Mouse (Mus musculus) lung, adult 2 months (tissue): Measurements from ENCODE around the gene Ilf2. TPM values are rescaled to one million over a fixed set of nuclear protein-coding genes. Genes with fewer than 3 reads are reported as not detected.

Experiments
- DNase-seq: peaks from one replicate; pipeline ENCODE4 v3.0.0; 2022
- H3K4me1 ChIP-seq: fragments of 200-500 bp; 2 replicates; pipeline ENCODE4 v1.6.1; 2011; ENCODE audit warnings: low read length; ENCODE audit not compliant: control insufficient read depth, insufficient read depth
- H3K4me3 ChIP-seq: fragments of 200-500 bp; replicated peaks from 2 replicates; pipeline ENCODE3; 2011; ENCODE audit warnings: low read depth, mild to moderate bottlenecking, control low read depth, low read length; ENCODE audit errors: extremely low read depth
- CTCF ChIP-seq: fragments of 200-500 bp; IDR thresholded peaks from 2 replicates; pipeline ENCODE4 v1.5.1; 2011; ENCODE audit warnings: mild to moderate bottlenecking, low read length, control low read depth; ENCODE audit not compliant: insufficient read depth
- POLR2A ChIP-seq: fragments of 200-500 bp; IDR thresholded peaks from 2 replicates; pipeline ENCODE4 v1.6.1; 2011; ENCODE audit warnings: low read depth, mild to moderate bottlenecking, control low read depth, low read length, borderline replicate concordance; ENCODE audit errors: extremely low read depth
- WGBS: fragments of 180-500 bp; shearing (Covaris S2); methylation state at CpG from one replicate; pipeline ENCODE4 v1.1.7; 2018; 5-methylcytosine and 5-hydroxymethylcytosine counted together
- polyA plus RNA-seq: library from polyadenylated mRNA; depleted of rRNA; stranded (reverse); fragments of >200 nt; gene quantifications from 2 replicates; pipeline ENCODE4 v1.2.3, GENCODE M21; 2012

Ilf2 gene
- polyA plus RNA-seq, 1 experiment = 22.3 TPM

DNA sequence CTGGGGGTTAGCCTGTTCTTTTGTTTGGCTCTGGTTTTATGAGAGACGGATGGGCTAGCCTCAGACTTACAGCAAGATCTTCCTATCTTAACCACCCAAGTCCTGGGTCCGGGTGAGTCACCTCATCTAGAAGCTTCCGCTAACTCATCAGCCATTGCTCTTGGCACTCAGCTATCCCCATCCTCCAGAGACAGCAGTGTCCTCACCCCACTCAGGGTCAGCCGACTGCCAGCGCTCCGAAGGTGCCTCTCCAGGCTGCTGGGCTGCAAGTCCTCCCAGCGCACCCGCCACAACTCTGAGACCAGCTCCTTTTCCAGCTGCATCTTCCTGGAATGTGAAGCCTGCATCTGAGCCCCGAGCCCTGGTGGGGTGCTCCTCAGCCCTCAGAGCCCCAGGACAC, 16.2 kb upstream of the Ilf2 start:
- Histone ChIP-seq H3K4me3 (no peak overlapping the region), H3K4me1 (no peaks in the 10 kb centered on the region; the same call in 1 of the 2 replicates)
- 81% methylated on average over 9 of the region's 9 CpGs for WGBS
- TF ChIP-seq CTCF = no peak
- TF ChIP-seq POLR2A = no peak
- DNase-seq = no peak

DNA sequence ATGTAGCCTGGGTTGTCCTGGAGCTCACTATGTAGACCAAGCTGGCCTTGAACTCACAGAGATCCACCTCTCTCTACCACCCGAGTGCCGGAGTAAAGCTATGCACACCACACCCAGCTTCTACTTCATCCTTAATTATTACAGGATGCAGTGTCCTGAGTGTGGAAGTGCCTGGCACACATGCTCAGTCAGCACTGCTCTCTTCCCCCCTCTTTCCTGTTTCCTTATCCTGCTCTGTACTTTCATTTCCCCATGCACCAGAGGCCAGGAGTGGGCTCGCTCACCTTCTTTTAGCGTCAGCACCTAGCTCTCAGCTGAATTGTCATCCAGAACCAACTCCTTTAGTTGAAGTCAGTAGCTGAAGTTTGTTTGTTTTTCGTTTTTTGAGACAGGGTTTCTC, 15.6 kb upstream of the Ilf2 start:
- TF ChIP-seq POLR2A = no peak
- no peak for TF ChIP-seq CTCF
- 48% methylated on average over 5 of the region's 5 CpGs for WGBS
- no peaks in the 10 kb centered on the region; the same call in 1 of the 2 replicates for H3K4me1 ChIP-seq
- no peak for DNase-seq
- no peak overlapping the region for H3K4me3 ChIP-seq

DNA sequence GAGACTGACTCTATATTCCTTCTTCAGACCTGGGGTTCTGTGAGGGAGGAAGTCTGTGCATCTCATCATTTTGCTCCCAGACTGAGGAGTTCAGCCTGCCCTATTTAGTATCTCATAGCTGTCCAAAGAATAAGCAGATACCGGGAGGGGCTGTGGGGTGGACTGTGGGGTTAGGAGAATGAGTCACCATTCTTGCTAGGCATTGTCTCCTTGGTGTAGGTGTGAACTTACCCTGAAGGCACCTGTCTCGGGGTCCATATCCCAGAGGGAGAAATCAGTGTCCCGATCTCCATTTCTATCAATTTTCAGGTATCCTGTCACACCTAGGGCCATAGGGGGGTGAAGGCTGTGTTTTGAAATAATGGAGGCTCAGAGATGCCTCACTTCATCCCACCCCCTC, 14.0 kb upstream of the Ilf2 start:
- Histone ChIP-seq H3K4me3 (no peak overlapping the region), H3K4me1 (no peaks in the 10 kb centered on the region; the same call in 1 of the 2 replicates)
- TF ChIP-seq CTCF = no peak
- no peak for TF ChIP-seq POLR2A
- WGBS = 70% methylated on average over 3 of the region's 3 CpGs
- DNase-seq = no peak

DNA sequence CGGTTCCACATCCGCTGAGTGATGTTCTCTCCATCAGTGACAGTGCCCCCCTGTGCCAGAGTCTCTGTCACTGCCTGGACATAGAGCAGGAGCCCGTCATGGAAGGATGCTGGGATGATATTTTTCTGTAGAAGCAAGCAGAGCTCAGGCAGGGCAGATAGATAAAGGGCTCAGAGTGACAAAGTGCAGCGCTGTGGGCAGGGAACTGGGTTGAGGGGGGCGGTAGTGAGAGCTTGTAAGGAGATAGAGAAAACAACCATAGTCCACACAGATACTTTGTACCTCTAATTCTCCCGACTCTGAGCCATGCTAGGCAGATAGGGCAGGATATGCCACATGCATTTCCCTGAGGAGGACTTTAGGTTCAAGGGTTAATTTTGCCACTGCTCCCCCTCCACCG, 13.3 kb upstream of the Ilf2 start:
- no peak for DNase-seq
- TF ChIP-seq CTCF (no peak), POLR2A (no peak)
- no peaks in the 10 kb centered on the region; the same call in 1 of the 2 replicates for H3K4me1 ChIP-seq
- 42% methylated on average over 7 of the region's 7 CpGs for WGBS
- H3K4me3 ChIP-seq = peak overlapping the region; percentile 13

DNA sequence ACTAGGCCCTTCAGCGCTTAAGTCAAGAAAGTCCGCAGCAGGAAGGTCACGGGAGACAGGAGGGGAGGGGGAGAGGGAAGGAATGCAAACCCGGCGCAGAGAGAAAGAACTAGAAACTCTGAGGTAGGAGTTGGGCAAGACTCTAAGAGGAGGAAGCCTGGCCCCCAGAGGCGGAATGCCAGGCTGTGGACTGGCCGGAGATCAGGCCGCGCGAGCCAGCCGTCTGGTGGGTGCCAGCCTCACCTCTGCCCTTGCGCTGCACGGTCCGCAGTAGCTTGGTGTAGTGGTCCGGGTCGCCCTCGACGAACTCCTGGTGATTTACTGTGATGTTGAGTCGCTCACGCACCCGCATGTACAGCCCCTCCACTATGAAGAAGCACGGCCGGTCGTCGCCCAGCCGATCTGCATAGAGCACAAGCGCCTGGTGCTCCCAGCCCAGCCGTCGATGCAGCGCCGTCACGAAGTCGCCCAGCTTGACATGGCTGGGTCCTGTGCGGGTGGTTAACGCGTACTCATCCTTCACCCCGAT, 11.3 kb upstream of the Ilf2 start:
- TF ChIP-seq POLR2A (peak; percentile 68; the same call in 1 of the 2 replicates), CTCF (no peak)
- no peaks in the 10 kb centered on the region; the same call in 1 of the 2 replicates for H3K4me1 ChIP-seq
- peak; percentile 75 for DNase-seq
- peak overlapping the region; percentile 96 for H3K4me3 ChIP-seq
- WGBS = 10% methylated on average over 37 of the region's 37 CpGs

DNA sequence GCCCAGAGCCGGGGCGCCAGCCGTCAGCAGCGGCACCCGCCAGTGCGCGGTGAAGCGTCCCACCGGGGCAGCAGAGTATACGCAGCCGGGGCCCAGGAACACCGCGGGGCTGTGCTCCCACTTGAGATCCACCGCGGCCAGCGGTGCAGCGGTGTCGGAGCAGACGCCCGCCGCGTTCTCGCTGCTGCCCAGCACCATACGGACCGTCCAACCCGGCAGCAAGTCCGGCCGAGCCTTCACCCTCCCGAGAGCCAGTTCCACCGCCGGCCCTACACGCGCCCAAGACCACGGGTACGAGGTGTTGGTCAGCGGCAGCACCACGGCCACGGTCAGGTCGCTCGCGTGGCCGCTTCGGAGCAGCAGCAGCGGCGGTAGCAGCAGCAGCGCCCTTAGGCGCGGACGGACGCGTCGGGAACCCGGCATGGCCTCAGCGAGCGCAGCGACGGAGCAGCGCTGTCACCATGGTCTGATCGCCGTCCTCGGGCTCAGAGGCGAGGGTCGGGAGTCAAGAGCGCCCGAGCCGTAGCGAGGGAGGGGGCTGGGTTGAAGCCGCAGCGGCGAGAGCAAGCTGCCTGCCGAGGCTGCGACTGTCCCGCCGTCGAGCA, 10.7 kb upstream of the Ilf2 start:
- 1% methylated on average over 75 of the region's 75 CpGs for WGBS
- TF ChIP-seq CTCF (no peak), POLR2A (no peak)
- no peaks in the 10 kb centered on the region; the same call in 1 of the 2 replicates for H3K4me1 ChIP-seq
- H3K4me3 ChIP-seq = peak overlapping the region; percentile 96
- DNase-seq = peak; percentile 72

DNA sequence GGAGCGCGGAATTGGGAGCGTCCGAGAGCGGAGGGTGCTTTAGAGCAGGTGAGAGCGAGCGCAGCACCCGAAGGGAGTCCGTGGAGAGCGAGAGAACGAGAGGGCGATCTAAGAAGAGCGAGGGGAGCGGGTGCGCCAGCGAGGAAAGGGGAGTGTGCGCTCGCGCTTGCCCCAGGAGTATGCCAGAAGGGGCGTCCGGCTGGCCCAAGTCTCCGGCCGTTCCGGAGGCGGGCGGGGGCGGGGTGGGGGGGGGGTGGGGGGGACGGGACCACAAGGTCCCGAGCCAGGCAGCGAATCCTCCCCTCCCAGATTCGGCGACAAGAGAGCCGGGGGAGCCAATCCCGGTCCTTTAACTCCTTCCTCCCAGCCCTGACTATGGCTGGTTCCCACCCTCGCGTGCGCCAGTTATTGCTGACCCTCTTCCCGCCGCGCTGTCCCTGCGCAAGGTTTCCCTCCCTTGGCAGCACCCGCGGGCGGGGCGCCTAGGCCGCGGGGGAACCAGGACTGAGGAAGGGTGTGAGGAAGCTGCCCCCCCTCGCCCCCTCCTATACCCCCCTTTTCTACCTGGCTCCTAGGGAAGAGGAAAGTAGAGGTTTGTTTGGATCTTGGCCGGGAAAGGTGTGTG, 10.1 kb upstream of the Ilf2 start, which contains the start of gene Npr1:
TSS of gene Npr1 (minus strand) at position 181 of the 625 bp plus-strand sequence.
- DNase-seq = peak; percentile 67
- Histone ChIP-seq H3K4me1 (no peaks in the 10 kb centered on the region), H3K4me3 (peak within 1 kb of the TSS; percentile 96)
- under 1% methylated on average over 32 of the region's 49 CpGs for WGBS
- TF ChIP-seq POLR2A (peak; percentile 82; the same call in 1 of the 2 replicates), CTCF (no peak)

DNA sequence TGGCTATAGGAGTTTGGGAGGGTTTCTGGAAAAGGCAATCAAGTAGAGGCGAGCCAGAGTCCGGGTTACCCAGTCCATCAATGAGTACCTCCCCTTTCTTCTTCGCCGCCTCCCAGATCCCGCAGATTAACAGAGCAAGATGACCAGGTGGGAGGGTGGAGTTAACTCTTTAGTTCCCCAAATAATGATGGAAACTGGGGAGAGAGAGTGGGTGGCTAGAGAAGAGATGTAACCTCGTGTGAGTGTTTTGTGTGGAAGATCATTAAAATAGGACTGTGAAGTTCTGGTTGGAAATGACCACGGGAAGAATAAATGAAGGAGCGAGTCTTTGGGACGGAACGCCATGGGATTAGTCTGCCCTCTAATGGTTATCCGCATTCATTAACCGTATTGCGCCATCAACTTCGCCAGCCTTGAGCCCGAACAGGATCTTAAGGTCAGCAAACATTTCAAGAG, 9.6 kb upstream of the Ilf2 start:
- H3K4me1 ChIP-seq = no peaks in the 10 kb centered on the region
- peak; percentile 58 for DNase-seq
- no peak for TF ChIP-seq POLR2A
- peak; percentile 79 for TF ChIP-seq CTCF
- WGBS = 1% methylated on average over 15 of the region's 15 CpGs
- peak overlapping the region; percentile 77 for H3K4me3 ChIP-seq

DNA sequence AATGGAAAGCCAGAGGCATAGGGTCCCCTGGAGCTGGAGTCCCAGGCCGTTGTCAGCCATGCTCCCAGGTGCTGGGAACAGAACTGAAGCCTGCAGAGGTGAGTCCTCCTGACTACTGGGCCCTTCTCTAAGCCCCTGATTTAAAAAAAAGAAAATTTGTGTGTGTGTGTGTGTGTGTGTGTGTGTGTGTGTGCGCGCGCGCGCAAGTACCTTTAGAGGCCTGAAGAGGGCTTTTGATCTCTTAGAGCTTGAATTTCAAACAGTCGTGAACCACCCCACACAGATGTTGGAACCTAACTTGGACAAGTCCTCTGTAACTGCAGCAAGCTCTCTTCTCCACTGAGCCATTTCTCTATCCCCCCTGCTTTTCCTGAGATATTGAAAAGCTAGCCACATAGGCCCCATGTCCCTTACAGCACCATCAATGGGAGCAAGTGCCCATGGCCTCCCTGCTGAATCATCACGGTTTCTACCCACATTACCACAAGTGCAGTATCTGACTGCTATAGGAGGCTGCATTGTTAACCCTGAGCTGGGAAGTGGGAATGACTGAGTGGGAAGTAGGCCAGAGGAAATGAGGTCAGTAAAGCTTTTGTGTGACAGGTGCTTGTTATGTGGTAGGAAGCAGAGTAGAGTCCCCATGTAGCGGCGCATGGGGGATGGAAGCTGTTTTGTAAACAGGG, 8.2 kb upstream of the Ilf2 start:
- 94% methylated on average over 10 of the region's 10 CpGs for WGBS
- H3K4me1 ChIP-seq = no peaks in the 10 kb centered on the region; the same call in 1 of the 2 replicates
- TF ChIP-seq CTCF (no peak), POLR2A (no peak)
- no peak overlapping the region for H3K4me3 ChIP-seq
- no peak for DNase-seq

DNA sequence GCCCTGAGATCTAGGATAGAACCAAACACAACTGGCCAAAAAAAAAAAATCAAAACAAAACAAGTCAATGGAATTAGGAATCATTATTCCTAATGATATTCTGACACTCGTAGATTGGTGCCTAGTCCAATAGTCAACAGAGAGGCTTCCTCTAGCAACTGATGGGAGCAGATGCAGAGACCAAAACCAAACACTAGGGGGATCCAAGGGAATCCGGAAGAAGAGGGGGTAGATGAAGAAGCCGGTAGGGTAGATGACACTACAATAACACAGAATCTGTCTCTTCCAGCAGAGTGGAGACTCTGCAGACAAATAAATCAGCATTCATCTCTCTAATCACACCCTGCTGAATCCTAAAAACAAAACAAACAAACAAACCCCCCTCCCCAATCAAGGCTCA, 3.7 kb upstream of the Ilf2 start:
- Histone ChIP-seq H3K4me1 (peaks cover 5% of the 10 kb centered on the region), H3K4me3 (no peak overlapping the region)
- 5% methylated on average over 3 of the region's 3 CpGs for WGBS
- no peak for TF ChIP-seq POLR2A
- no peak for TF ChIP-seq CTCF
- no peak for DNase-seq
